Mouse (Mus musculus) embryonic fibroblast, embryonic 13.5 days (primary cell): ENCODE results near the gene Cyp2u1.

Source experiments
- CTCF ChIP-seq: IDR thresholded peaks from 2 replicates; pipeline ENCODE4 v1.5.1; 2011; ENCODE audit warnings: mild to moderate bottlenecking, control low read depth, low read length, moderate library complexity, borderline replicate concordance; ENCODE audit not compliant: insufficient read depth
- POLR2A ChIP-seq: IDR thresholded peaks from 2 replicates; pipeline ENCODE4 v1.6.1; 2011; ENCODE audit warnings: low read depth, mild to moderate bottlenecking, control low read depth, low read length, moderate library complexity

GRCm38 (mm10) chr3:131274151-131274550 is 28.9 kb downstream of the Cyp2u1 start:
- TF ChIP-seq CTCF, result no peak
- TF ChIP-seq POLR2A, result no peak
